Mouse (Mus musculus) embryonic facial prominence, embryonic 14.5 days (tissue): ENCODE results near the gene Rspo3. TPM values are rescaled to one million over a fixed set of nuclear protein-coding genes. Genes with fewer than 3 reads are reported as not detected.

Source experiments
- ATAC-seq: fragments of 200-750 bp; cut with Nextera tagmentation; 2 replicates; pipeline ENCODE4 v1.8.0; 2017; ENCODE audit warnings: low read depth, moderate number of reproducible peaks, moderate TSS enrichment
- DNase-seq: peaks from one replicate; pipeline ENCODE4 v3.0.0-alpha.2; 2015; ENCODE audit warnings: low spot score
- H3K27ac ChIP-seq: fragments of 300-500 bp; sonication (generic); replicated peaks from 2 replicates; pipeline ENCODE4 v1.5.1; 2014; ENCODE audit warnings: low read depth, mild to moderate bottlenecking, low read length, moderate library complexity
- H3K27me3 ChIP-seq: fragments of 300-500 bp; sonication (generic); replicated peaks from 2 replicates; pipeline ENCODE4 v1.6.1; 2014; ENCODE audit warnings: low read length; ENCODE audit not compliant: control insufficient read depth, insufficient read depth
- H3K36me3 ChIP-seq: fragments of 300-500 bp; sonication (generic); 2 replicates; pipeline ENCODE4 v1.6.1; 2014; ENCODE audit warnings: low read length, mixed read lengths; ENCODE audit not compliant: control insufficient read depth, insufficient read depth
- H3K4me1 ChIP-seq: fragments of 300-500 bp; sonication (generic); 2 replicates; pipeline ENCODE4 v1.6.1; 2014; ENCODE audit warnings: antibody characterized with exemption, low read length; ENCODE audit not compliant: control insufficient read depth, insufficient read depth
- H3K4me2 ChIP-seq: fragments of 300-500 bp; sonication (generic); 2 replicates; pipeline ENCODE4 v1.6.1; 2014; ENCODE audit warnings: low read depth, mild to moderate bottlenecking, low read length, moderate library complexity, mixed read lengths
- H3K4me3 ChIP-seq: fragments of 300-500 bp; sonication (generic); 2 replicates; pipeline ENCODE4 v1.5.1; 2014; ENCODE audit warnings: low read depth, mild to moderate bottlenecking, low read length
- H3K9ac ChIP-seq: fragments of 300-500 bp; sonication (generic); 2 replicates; pipeline ENCODE4 v1.6.1; 2014; ENCODE audit warnings: low read depth, mild to moderate bottlenecking, low read length, moderate library complexity, mixed read lengths
- H3K9me3 ChIP-seq: fragments of 300-500 bp; sonication (generic); 2 replicates; pipeline ENCODE4 v1.6.1; 2016; ENCODE audit warnings: low read length; ENCODE audit not compliant: control insufficient read depth
- WGBS: fragments of 180-500 bp; shearing (Covaris S2); extraction: QIAGEN DNeasy Blood & Tissue Kit; methylation state at CpG from one replicate; pipeline ENCODE4 v1.1.7; 2014; 5-methylcytosine and 5-hydroxymethylcytosine counted together
- polyA plus RNA-seq: library from polyadenylated mRNA; unstranded; fragments of >200 nt; fragmentation: Nextera tagmentation; extraction: Ambion mirVana; gene quantifications from 2 replicates; pipeline ENCODE4 v1.2.1, GENCODE M21; 2014

Rspo3 gene
- polyA plus RNA-seq, result 14.8 TPM in 2 replicates

DNA sequence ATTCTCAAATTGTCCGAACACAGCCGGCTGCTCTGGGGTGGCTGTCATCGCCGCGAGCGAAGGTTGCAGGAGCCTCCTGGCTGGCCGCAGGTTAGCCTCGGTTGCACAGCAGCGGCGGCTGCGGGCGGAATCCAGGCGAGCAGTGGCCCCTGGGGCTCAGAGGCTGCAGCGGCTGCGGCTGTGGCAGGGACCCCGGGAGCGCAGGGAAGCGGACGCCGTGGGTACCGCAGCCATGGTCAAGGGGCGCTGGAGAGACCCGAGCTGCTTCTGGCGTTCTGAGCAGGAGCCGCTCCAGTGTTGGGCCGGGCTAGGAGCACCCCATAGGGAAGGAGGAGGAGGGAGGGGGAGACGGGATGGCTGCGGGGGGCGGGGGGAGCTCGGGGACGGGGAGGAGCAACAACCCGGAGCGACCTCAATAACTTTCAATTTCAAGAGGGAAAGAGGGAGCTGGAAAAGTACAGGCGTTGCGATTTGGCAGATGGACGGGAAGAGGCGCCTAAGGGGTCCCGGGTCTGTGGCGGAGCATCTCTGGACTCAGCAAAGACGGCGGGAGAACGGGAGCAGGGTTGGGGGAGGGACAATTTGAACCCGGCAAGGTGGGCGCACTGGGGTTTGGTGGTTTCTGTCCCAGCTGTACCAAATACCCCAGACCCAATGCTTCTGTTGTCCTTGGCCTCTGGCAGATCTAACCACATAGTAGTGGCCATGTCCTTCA lies at the start of gene Rspo3:
Rspo3 (minus strand) TSS at position 322 of the 715 bp plus-strand sequence.
- peaks cover 17% of the 10 kb centered on the region; the same call in 1 of the 2 replicates for H3K27me3 ChIP-seq
- ATAC-seq (peak; percentile 82), DNase-seq (peak; percentile 62)
- H3K4me2 ChIP-seq, result peak within 1 kb of the TSS; percentile 95
- H3K36me3 ChIP-seq, result no peaks in the 10 kb centered on the region
- H3K9me3 ChIP-seq, result no peaks in the 10 kb centered on the region
- peak within 1 kb of the TSS; percentile 76 for H3K4me3 ChIP-seq
- H3K9ac ChIP-seq, result peak within 1 kb of the TSS; percentile 75
- H3K27ac ChIP-seq, result peak within 1 kb of the TSS; percentile 65
- H3K4me1 ChIP-seq, result peaks cover 6% of the 10 kb centered on the region; the same call in 1 of the 2 replicates
- under 1% methylated on average over 42 of the region's 44 CpGs for WGBS

DNA sequence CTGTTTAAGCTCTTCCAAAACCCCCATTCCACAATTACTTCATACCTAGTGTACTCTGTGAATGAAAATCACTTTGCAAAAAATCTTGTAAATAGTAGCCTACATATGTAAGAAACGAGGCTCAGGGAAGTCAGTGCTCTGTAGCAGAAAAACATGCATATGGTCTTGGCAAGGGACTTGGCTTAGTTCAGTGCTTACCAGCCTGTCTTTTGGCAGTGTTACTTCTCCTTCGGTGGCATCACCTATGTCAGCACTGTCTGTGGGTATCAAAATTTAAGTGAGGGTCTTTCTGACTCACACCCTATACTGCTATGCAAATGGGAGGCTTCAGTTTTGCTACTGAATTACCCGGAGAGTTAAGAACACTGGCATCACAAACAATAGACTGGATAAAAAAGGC lies 46.3 kb upstream of the Rspo3 start:
- Histone ChIP-seq H3K4me1 (no peaks in the 10 kb centered on the region), H3K9me3 (no peaks in the 10 kb centered on the region), H3K27ac (no peak overlapping the region), H3K4me3 (no peak overlapping the region), H3K36me3 (no peaks in the 10 kb centered on the region), H3K27me3 (no peaks in the 10 kb centered on the region), H3K4me2 (no peak overlapping the region), H3K9ac (no peak overlapping the region)
- DNase-seq, result no peak
- 66% methylated on average over 3 of the region's 3 CpGs for WGBS
- ATAC-seq, result no peak

DNA sequence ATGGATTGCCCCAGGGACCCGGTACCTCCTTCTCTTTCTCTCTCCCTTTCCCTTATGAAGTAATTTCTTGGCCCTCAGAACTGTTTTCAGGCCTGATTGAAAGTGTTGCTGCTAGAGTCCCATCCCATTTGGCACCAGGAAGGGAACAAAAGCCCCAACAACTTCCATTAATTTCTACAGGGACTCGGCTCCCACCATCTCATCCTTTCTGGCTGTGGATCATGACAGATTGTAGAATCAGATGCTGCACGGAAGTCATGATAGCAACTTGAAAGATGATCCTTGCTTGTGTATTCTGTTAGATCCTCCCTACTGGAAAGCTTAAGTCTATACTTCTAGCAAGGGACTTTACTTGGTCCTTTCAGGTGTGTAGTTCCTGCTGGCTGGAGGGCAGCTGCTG lies 45.8 kb upstream of the Rspo3 start:
- Histone ChIP-seq H3K4me1 (no peaks in the 10 kb centered on the region), H3K27me3 (no peaks in the 10 kb centered on the region), H3K4me2 (no peak overlapping the region), H3K27ac (no peak overlapping the region), H3K4me3 (no peak overlapping the region), H3K36me3 (no peaks in the 10 kb centered on the region), H3K9me3 (no peaks in the 10 kb centered on the region), H3K9ac (no peak overlapping the region)
- ATAC-seq (no peak), DNase-seq (peak; percentile 8)
- 67% methylated on average over 3 of the region's 3 CpGs for WGBS

DNA sequence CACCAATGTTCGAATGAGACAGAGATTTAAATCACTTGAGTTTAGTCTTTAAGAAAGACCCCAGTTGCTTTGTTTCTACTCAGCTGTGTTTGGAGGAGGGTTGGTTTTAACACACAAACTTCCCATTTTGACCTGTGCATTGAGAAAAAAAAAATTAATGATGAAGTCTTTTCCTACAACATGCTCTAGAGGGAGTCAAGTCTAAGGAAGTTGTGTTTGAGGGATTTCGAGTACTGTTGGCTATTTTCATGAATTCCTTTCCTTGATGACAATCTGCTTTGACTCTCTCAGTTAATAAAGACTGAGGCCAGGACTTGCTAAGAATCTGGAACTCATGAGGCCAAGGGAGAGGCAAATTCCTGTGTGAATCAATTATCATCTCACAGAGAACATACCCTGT lies 20.3 kb upstream of the Rspo3 start:
- no peaks in the 10 kb centered on the region for H3K4me1 ChIP-seq
- WGBS, result 47% methylated on average over 2 of the region's 2 CpGs
- peak; percentile 45 for DNase-seq

DNA sequence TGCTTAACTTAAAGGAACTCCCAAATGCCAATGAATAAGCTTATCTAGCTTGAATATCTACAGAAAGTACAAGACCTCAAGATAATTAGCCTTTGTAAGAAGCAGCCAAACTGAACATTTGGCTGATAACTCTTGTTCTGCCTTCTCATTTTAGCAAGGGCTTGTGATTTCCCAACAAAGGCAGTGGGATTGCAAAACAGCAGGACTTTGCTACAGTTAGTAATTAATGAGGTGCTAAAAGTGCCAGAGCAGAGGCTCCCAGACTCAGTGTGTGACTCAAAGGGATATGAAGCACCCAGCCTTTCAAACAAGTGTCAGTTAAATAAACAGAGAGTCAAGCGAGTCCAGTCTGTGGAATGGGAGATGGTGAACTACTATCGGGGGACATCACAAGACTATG lies 18.7 kb upstream of the Rspo3 start:
- no peak overlapping the region for H3K4me3 ChIP-seq
- ATAC-seq (no peak), DNase-seq (no peak)
- H3K27ac ChIP-seq, result no peak overlapping the region
- H3K4me1 ChIP-seq, result no peaks in the 10 kb centered on the region
- H3K9ac ChIP-seq, result no peak overlapping the region
- 69% methylated on average over 2 of the region's 2 CpGs for WGBS
- H3K27me3 ChIP-seq, result no peaks in the 10 kb centered on the region
- H3K36me3 ChIP-seq, result no peaks in the 10 kb centered on the region
- no peaks in the 10 kb centered on the region for H3K9me3 ChIP-seq
- no peak overlapping the region for H3K4me2 ChIP-seq

More for the DNA sequence above, 20.3 kb upstream of the Rspo3 start:
- Histone ChIP-seq H3K27me3 (no peaks in the 10 kb centered on the region), H3K27ac (no peak overlapping the region), H3K4me3 (no peak overlapping the region), H3K9ac (no peak overlapping the region), H3K4me2 (no peak overlapping the region), H3K9me3 (no peaks in the 10 kb centered on the region), H3K36me3 (no peaks in the 10 kb centered on the region)
- no peak for ATAC-seq

DNA sequence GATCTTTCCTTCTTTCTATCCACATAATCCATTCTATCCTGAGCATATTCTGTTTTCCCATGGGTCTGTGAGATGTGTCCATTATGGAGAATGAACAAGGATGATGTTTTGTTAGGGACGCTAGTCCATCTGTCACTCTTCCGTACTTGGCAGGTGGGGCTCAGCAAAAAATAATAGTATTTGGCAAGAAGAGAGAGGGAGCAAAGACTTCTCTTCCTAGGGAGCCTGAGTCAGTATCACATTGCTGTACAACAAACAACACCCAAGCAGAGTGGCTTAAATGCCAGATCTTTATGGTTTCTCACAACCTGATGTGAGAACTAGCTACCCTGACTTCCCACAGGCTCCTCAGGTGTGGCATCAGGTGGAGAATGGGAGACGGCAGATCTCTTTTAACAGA lies 7.3 kb upstream of the Rspo3 start:
- Histone ChIP-seq H3K4me3 (no peak overlapping the region), H3K4me1 (no peaks in the 10 kb centered on the region)
- ATAC-seq, result no peak

DNA sequence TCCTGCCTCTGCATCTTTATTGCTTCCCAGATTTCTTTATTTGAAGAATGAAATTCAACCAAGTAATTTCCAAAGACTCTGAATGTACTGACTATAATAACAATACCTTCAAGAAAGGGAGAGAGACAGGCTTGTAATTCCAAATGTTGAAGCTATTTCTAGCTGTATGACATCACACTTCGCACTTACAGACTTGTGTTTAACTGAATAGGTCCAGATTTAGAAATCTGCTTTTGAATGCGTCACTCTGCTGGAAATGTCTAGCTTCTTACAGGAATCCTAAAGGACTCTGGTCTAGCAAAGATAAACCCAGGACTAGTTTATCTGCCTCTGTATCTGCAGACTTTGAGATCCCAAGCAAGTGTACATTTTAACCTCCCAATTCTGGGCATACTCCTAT lies 3.8 kb upstream of the Rspo3 start:
- H3K9ac ChIP-seq, result no peak overlapping the region
- DNase-seq (no peak), ATAC-seq (no peak)
- no peak overlapping the region for H3K4me3 ChIP-seq
- peaks cover 5% of the 10 kb centered on the region; the same call in 1 of the 2 replicates for H3K27me3 ChIP-seq
- no peaks in the 10 kb centered on the region for H3K9me3 ChIP-seq
- 75% methylated on average over 2 of the region's 2 CpGs for WGBS
- no peak overlapping the region for H3K4me2 ChIP-seq
- no peaks in the 10 kb centered on the region for H3K36me3 ChIP-seq
- H3K4me1 ChIP-seq, result 0 out of 2 replicates have a peak, but pooled peaks cover 3% of the 10 kb centered on the region
- no peak overlapping the region for H3K27ac ChIP-seq

More for the DNA sequence above, 7.3 kb upstream of the Rspo3 start:
- Histone ChIP-seq H3K27me3 (no peaks in the 10 kb centered on the region), H3K9me3 (no peaks in the 10 kb centered on the region), H3K36me3 (no peaks in the 10 kb centered on the region), H3K4me2 (no peak overlapping the region), H3K9ac (no peak overlapping the region), H3K27ac (no peak overlapping the region)
- 94% methylated on average over 3 of the region's 3 CpGs for WGBS
- DNase-seq, result no peak

DNA sequence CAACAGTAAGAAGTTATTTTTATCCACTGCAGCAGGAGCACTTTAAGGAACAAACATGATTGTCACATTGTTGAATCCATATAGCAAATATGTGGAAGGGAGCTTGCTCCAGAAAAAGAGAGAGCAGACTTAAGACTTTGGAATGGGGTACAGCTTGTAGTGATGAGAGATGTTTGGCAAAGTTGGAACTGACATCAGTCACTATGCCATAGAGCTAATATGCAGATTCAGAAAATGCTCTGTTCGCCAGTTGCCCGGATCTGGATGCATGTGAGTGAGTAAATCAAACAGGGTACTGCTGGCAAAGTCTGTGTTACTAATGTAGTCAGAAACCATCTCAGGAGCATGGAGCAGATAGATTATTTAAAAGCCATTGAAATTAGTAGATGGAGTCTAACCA lies 3.1 kb upstream of the Rspo3 start:
- no peak overlapping the region for H3K4me3 ChIP-seq
- H3K9ac ChIP-seq, result no peak overlapping the region
- no peak overlapping the region for H3K27ac ChIP-seq
- WGBS, result 69% methylated on average over 2 of the region's 2 CpGs
- H3K27me3 ChIP-seq, result peaks cover 13% of the 10 kb centered on the region; the same call in 1 of the 2 replicates
- H3K4me2 ChIP-seq, result no peak overlapping the region
- DNase-seq, result peak; percentile 17
- no peak for ATAC-seq
- peaks cover 4% of the 10 kb centered on the region; the same call in 1 of the 2 replicates for H3K4me1 ChIP-seq
- H3K36me3 ChIP-seq, result no peaks in the 10 kb centered on the region
- H3K9me3 ChIP-seq, result no peaks in the 10 kb centered on the region

DNA sequence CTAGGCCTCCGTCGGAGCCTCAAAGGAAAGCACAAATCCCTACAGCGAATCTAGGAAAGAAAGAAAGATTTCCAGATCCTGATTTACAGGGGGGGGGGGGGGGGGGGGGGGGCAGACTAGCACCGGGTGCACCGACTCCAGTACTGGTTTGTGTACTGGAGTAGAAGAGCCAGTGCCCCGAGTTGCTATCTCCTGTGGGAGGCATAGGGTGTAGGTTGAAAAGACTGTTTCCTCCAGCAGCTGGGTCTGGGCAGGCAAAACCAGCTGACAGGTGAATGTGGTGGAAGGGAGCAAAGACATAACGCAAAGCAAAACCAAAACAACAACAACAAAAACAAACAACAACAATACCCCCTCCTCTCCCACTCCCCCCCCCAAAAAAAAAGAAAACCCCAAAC lies 838 bp downstream of the Rspo3 start:
- ATAC-seq, result no peak
- Histone ChIP-seq H3K9me3 (no peaks in the 10 kb centered on the region), H3K4me1 (peaks cover 6% of the 10 kb centered on the region; the same call in 1 of the 2 replicates), H3K4me2 (peak overlapping the region; percentile 95), H3K36me3 (no peaks in the 10 kb centered on the region), H3K27ac (peak overlapping the region; percentile 65; the same call in 1 of the 2 replicates), H3K4me3 (peak overlapping the region; percentile 76), H3K27me3 (peaks cover 17% of the 10 kb centered on the region; the same call in 1 of the 2 replicates), H3K9ac (peak overlapping the region; percentile 75)
- DNase-seq, result peak; percentile 12
- WGBS, result 0% methylated on average over 7 of the region's 7 CpGs
